ENCODE assay signal across 7 mouse cellular contexts in the genomic region with DNA sequence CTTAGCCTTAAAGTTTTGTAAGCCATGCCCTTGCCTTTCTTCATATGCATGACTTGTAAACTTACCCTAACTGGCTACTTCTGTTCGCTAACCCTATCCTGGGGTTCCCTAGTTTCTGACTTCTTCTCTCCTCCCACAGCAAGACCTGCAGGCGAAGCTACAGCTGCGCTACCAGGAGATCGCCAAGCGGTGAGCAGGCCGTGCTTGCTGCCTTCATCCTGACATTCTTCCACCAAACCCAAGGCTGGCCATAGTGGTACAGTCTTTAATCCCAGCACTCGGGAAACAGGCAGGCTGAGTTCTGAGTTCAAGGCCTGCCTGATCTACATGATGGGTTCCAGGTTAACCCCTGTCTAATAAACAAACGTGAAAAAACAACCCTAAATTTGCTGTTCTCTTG. TPM values are rescaled to one million over a fixed set of nuclear protein-coding genes. Genes with fewer than 3 reads are reported as not detected.
DNase-seq lines count a peak whose midpoint lies in the region; ATAC-seq lines count a peak whose summit lies in the region.

No protein-coding gene starts in this region.

- no peaks in the 10 kb centered on the region for H3K27me3 ChIP-seq in megakaryocyte, embryonic 14.5 days (replicated peaks)
- no peaks in the 10 kb centered on the region for H3K27me3 ChIP-seq in forebrain, embryonic 11.5 days (ENCODE audit: control insufficient read depth, insufficient read depth, low read length)
- H3K27me3 ChIP-seq in limb, embryonic 13.5 days: no peaks in the 10 kb centered on the region
- no peaks in the 10 kb centered on the region for H3K27me3 ChIP-seq in stomach, embryonic 16.5 days (ENCODE audit: control insufficient read depth, insufficient read depth, low read length)

- peaks cover 69% of the 10 kb centered on the region for H3K36me3 ChIP-seq in megakaryocyte, embryonic 14.5 days (replicated peaks; ENCODE audit: low read length)
- peaks cover 11% of the 10 kb centered on the region for H3K36me3 ChIP-seq in forebrain, embryonic 11.5 days (ENCODE audit: control insufficient read depth, insufficient read depth, low read length)
- peaks cover 57% of the 10 kb centered on the region for H3K36me3 ChIP-seq in limb, embryonic 13.5 days
- H3K36me3 ChIP-seq in stomach, embryonic 16.5 days (ENCODE audit: control insufficient read depth, insufficient read depth, low read length): peaks cover 19% of the 10 kb centered on the region; the same call in 1 of the 2 replicates

- no peak for DNase-seq in forebrain, embryonic 11.5 days (ENCODE audit: low spot score)
- no peak for DNase-seq in frontal cortex, postnatal 36 days (ENCODE audit: low spot score in 2 of 2)
- no peak for DNase-seq in thymus, postnatal 14 days

- no peaks in the 10 kb centered on the region for H3K9me3 ChIP-seq in megakaryocyte, embryonic 14.5 days
- no peaks in the 10 kb centered on the region for H3K9me3 ChIP-seq in forebrain, embryonic 11.5 days (ENCODE audit: control insufficient read depth, low read length)
- H3K9me3 ChIP-seq in limb, embryonic 13.5 days: no peaks in the 10 kb centered on the region
- H3K9me3 ChIP-seq in stomach, embryonic 16.5 days (replicated peaks; ENCODE audit: control insufficient read depth, low read length): no peaks in the 10 kb centered on the region

- H3K4me3 ChIP-seq in megakaryocyte, embryonic 14.5 days (replicated peaks): peak overlapping the region; percentile 95
- peak overlapping the region; percentile 77 for H3K4me3 ChIP-seq in forebrain, embryonic 11.5 days (ENCODE audit: low read depth, low read length)
- H3K4me3 ChIP-seq in limb, embryonic 13.5 days: peak overlapping the region; percentile 82
- H3K4me3 ChIP-seq in stomach, embryonic 16.5 days (replicated peaks; ENCODE audit: low read length): peak overlapping the region; percentile 83

- no peak overlapping the region for H3K27ac ChIP-seq in forebrain, embryonic 11.5 days (ENCODE audit: low read depth, low read length)
- H3K27ac ChIP-seq in limb, embryonic 13.5 days: no peak overlapping the region
- H3K27ac ChIP-seq in stomach, embryonic 16.5 days (ENCODE audit: low read length): no peak overlapping the region

- peaks cover 55% of the 10 kb centered on the region for H3K4me1 ChIP-seq in megakaryocyte, embryonic 14.5 days
- peaks cover 15% of the 10 kb centered on the region for H3K4me1 ChIP-seq in forebrain, embryonic 11.5 days (replicated peaks; ENCODE audit: control insufficient read depth, insufficient read depth, low read length)
- peaks cover 41% of the 10 kb centered on the region for H3K4me1 ChIP-seq in limb, embryonic 13.5 days
- peaks cover 28% of the 10 kb centered on the region for H3K4me1 ChIP-seq in stomach, embryonic 16.5 days (ENCODE audit: control insufficient read depth, insufficient read depth, low read length)

- WGBS in forebrain, embryonic 11.5 days: 88% methylated on average over 8 of the region's 8 CpGs
- WGBS in limb, embryonic 13.5 days: 87% methylated on average over 8 of the region's 8 CpGs
- 88% methylated on average over 8 of the region's 8 CpGs for WGBS in stomach, embryonic 16.5 days

- no peak for ATAC-seq in megakaryocyte, adult 5-6 weeks (ENCODE audit: poor library complexity, severe bottlenecking)
- ATAC-seq in forebrain, embryonic 11.5 days (replicated peaks; ENCODE audit: low FRiP score): no peak
- no peak for ATAC-seq in limb, embryonic 13.5 days (ENCODE audit: low FRiP score, low read depth)
- no peak for ATAC-seq in stomach, embryonic 16.5 days (ENCODE audit: insufficient read depth, low FRiP score)

- H3K4me2 ChIP-seq in forebrain, embryonic 11.5 days (ENCODE audit: low read depth, low read length, severe bottlenecking): peak overlapping the region; percentile 87
- H3K4me2 ChIP-seq in limb, embryonic 13.5 days (replicated peaks): peak overlapping the region; percentile 85
- peak overlapping the region; percentile 86 for H3K4me2 ChIP-seq in stomach, embryonic 16.5 days (ENCODE audit: low read depth, low read length)

- H3K9ac ChIP-seq in forebrain, embryonic 11.5 days (ENCODE audit: low read length): peak overlapping the region; percentile 76; the same call in 1 of the 2 replicates
- H3K9ac ChIP-seq in limb, embryonic 13.5 days: peak overlapping the region; percentile 87
- peak overlapping the region; percentile 15; the same call in 1 of the 2 replicates for H3K9ac ChIP-seq in stomach, embryonic 16.5 days (ENCODE audit: low read length)

RNA-seq across cellular contexts. Expression of gene Ndufa7, which starts 1.1 kb away (rescaled TPM):
- polyA plus RNA-seq in megakaryocyte, embryonic 14.5 days (2012; ENCODE audit: insufficient read depth, low replicate concordance): 1,277 and 1,645 TPM in 2 replicates
- 150 and 160 TPM in 2 replicates for total RNA-seq in megakaryocyte, adult 5-6 weeks (2015)
- total RNA-seq in megakaryocyte, adult 5-6 weeks (2017): 110 and 139 TPM in 2 replicates
- 374 and 400 TPM in 2 replicates for polyA plus RNA-seq in forebrain, embryonic 11.5 days (2014; fragmentation: Nextera tagmentation; extraction: Ambion mirVana)
- polyA plus RNA-seq in limb, embryonic 13.5 days (2015; fragmentation: Nextera tagmentation; extraction: Ambion mirVana): 454 and 498 TPM in 2 replicates
- 442 and 446 TPM in 2 replicates for polyA plus RNA-seq in stomach, embryonic 16.5 days (2015; fragmentation: Nextera tagmentation; extraction: Ambion mirVana)

RNA-seq across cellular contexts. Expression of gene Rps28, which starts 1.1 kb away (rescaled TPM):
- 840 and 6,431 TPM in 2 replicates for polyA plus RNA-seq in megakaryocyte, embryonic 14.5 days (2012; ENCODE audit: insufficient read depth, low replicate concordance)
- 875 and 928 TPM in 2 replicates for total RNA-seq in megakaryocyte, adult 5-6 weeks (2015)
- 2,242 and 2,459 TPM in 2 replicates for total RNA-seq in megakaryocyte, adult 5-6 weeks (2017)
- 758 and 759 TPM in 2 replicates for polyA plus RNA-seq in forebrain, embryonic 11.5 days (2014; fragmentation: Nextera tagmentation; extraction: Ambion mirVana)
- 962 and 978 TPM in 2 replicates for polyA plus RNA-seq in limb, embryonic 13.5 days (2015; fragmentation: Nextera tagmentation; extraction: Ambion mirVana)
- polyA plus RNA-seq in stomach, embryonic 16.5 days (2015; fragmentation: Nextera tagmentation; extraction: Ambion mirVana): 740 and 935 TPM in 2 replicates

RNA-seq across cellular contexts. Expression of gene Kank3, which starts 15.1 kb away (rescaled TPM):
- 3.8 and 3.9 TPM in 2 replicates for polyA plus RNA-seq in megakaryocyte, embryonic 14.5 days (2012; ENCODE audit: insufficient read depth, low replicate concordance)
- total RNA-seq in megakaryocyte, adult 5-6 weeks (2015): 12.3 and 16.2 TPM in 2 replicates
- 13.5 and 14.8 TPM in 2 replicates for total RNA-seq in megakaryocyte, adult 5-6 weeks (2017)
- 30.4 and 31.1 TPM in 2 replicates for polyA plus RNA-seq in forebrain, embryonic 11.5 days (2014; fragmentation: Nextera tagmentation; extraction: Ambion mirVana)
- polyA plus RNA-seq in limb, embryonic 13.5 days (2015; fragmentation: Nextera tagmentation; extraction: Ambion mirVana): 27.6 and 29.1 TPM in 2 replicates
- 24.8 and 29.0 TPM in 2 replicates for polyA plus RNA-seq in stomach, embryonic 16.5 days (2015; fragmentation: Nextera tagmentation; extraction: Ambion mirVana)

RNA-seq across cellular contexts. Expression of gene Cd320, which starts 17.4 kb away (rescaled TPM):
- 16.0 and 94.0 TPM in 2 replicates for polyA plus RNA-seq in megakaryocyte, embryonic 14.5 days (2012; ENCODE audit: insufficient read depth, low replicate concordance)
- 2.5 and 4.0 TPM in 2 replicates for total RNA-seq in megakaryocyte, adult 5-6 weeks (2015)
- total RNA-seq in megakaryocyte, adult 5-6 weeks (2017): 0.85 and 1.5 TPM in 2 replicates
- polyA plus RNA-seq in forebrain, embryonic 11.5 days (2014; fragmentation: Nextera tagmentation; extraction: Ambion mirVana): 62.9 and 74.6 TPM in 2 replicates
- polyA plus RNA-seq in limb, embryonic 13.5 days (2015; fragmentation: Nextera tagmentation; extraction: Ambion mirVana): 67.0 and 69.7 TPM in 2 replicates
- polyA plus RNA-seq in stomach, embryonic 16.5 days (2015; fragmentation: Nextera tagmentation; extraction: Ambion mirVana): 52.0 and 54.0 TPM in 2 replicates

RNA-seq across cellular contexts. Expression of gene Angptl4, which starts 43.8 kb away (rescaled TPM):
- polyA plus RNA-seq in megakaryocyte, embryonic 14.5 days (2012; ENCODE audit: insufficient read depth, low replicate concordance): 0.59 and 1.5 TPM in 2 replicates
- total RNA-seq in megakaryocyte, adult 5-6 weeks (2015): 0.59 and 0.80 TPM in 2 replicates
- total RNA-seq in megakaryocyte, adult 5-6 weeks (2017): 0.33 and 0.73 TPM in 2 replicates
- polyA plus RNA-seq in forebrain, embryonic 11.5 days (2014; fragmentation: Nextera tagmentation; extraction: Ambion mirVana): 16.6 and 20.9 TPM in 2 replicates
- 53.8 and 55.9 TPM in 2 replicates for polyA plus RNA-seq in limb, embryonic 13.5 days (2015; fragmentation: Nextera tagmentation; extraction: Ambion mirVana)
- polyA plus RNA-seq in stomach, embryonic 16.5 days (2015; fragmentation: Nextera tagmentation; extraction: Ambion mirVana): 25.8 and 30.7 TPM in 2 replicates

Comparison
In these comparisons a context has a peak if more than half of its experiments do, and no peak if none do; other contexts are left out.
1. H3K9ac ChIP-seq: peak in every context shown above with its lines; median percentile 87 in limb, embryonic 13.5 days; 76 in forebrain, embryonic 11.5 days; 15 in stomach, embryonic 16.5 days.